Mouse (Mus musculus) heart, postnatal 10 days (tissue): ENCODE measurements around the gene Opcml. TPM values are rescaled to one million over a fixed set of nuclear protein-coding genes. Genes with fewer than 3 reads are reported as not detected.
A peak's percentile ranks its signal among the peaks of the same experiment; 100 is the strongest.

Experiments used
- DNase-seq, 2 experiments: peaks; one replicate each; pipeline ENCODE4 v3.0.0; 2021
- intact Hi-C: fragments of 180-260 bp; cut with DNase I; formaldehyde crosslinking; loops from one replicate; pipeline ENCODE4 v1.15.1; 2025
- total RNA-seq, 2 experiments: library from RNA; stranded (reverse); gene quantifications; 2 replicates each; pipeline ENCODE4 v1.2.3; 2021

Opcml gene
- total RNA-seq, 2 experiments from 2014 or later, result 1.1 to 1.7 TPM

- intact Hi-C loops, result no loop called here
- DNase-seq, result no peak
Measured at GRCm38 (mm10) chr9:28686942-28687611, 896.5 kb downstream of the Opcml start.

GRCm38 (mm10) chr9:28690134-28690533 lies 899.6 kb downstream of the Opcml start:
- intact Hi-C loops, result no loop called here
- no peak for DNase-seq

GRCm38 (mm10) chr9:28705796-28706195 lies 915.2 kb downstream of the Opcml start:
- no peak for DNase-seq
- intact Hi-C loops, result no loop called here

GRCm38 (mm10) chr9:28714544-28714943 lies 924.0 kb downstream of the Opcml start:
- DNase-seq, result no peak

GRCm38 (mm10) chr9:28720186-28720585 lies 929.6 kb downstream of the Opcml start:
- intact Hi-C loops, result no loop called here
- no peak for DNase-seq

More at GRCm38 (mm10) chr9:28714544-28714943, 924.0 kb downstream of the Opcml start:
- intact Hi-C loops, result no loop called here

GRCm38 (mm10) chr9:28731811-28732602 lies 941.4 kb downstream of the Opcml start:
- DNase-seq, result no peak
- intact Hi-C loops, result no loop called here

- intact Hi-C loops, result no loop called here
- DNase-seq, result no peak
Measured at GRCm38 (mm10) chr9:28737955-28738354, 947.4 kb downstream of the Opcml start.

GRCm38 (mm10) chr9:28738451-28738860 lies 947.9 kb downstream of the Opcml start:
- intact Hi-C loops, result no loop called here
- DNase-seq, result no peak

GRCm38 (mm10) chr9:28744771-28745170 lies 954.2 kb downstream of the Opcml start:
- DNase-seq, result no peak

GRCm38 (mm10) chr9:28748902-28749301 lies 958.3 kb downstream of the Opcml start:
- DNase-seq, result no peak
- intact Hi-C loops, result no loop called here

More at GRCm38 (mm10) chr9:28744771-28745170, 954.2 kb downstream of the Opcml start:
- intact Hi-C loops, result no loop called here

GRCm38 (mm10) chr9:28752908-28753307 lies 962.3 kb downstream of the Opcml start:
- no peak for DNase-seq
- intact Hi-C loops, result no loop called here

GRCm38 (mm10) chr9:28756841-28757451 lies 966.4 kb downstream of the Opcml start:
- intact Hi-C loops, result no loop called here
- no peak for DNase-seq

- no peak for DNase-seq
- intact Hi-C loops, result no loop called here
Measured at GRCm38 (mm10) chr9:28761460-28761859, 970.9 kb downstream of the Opcml start.

- intact Hi-C loops, result no loop called here
- DNase-seq, result no peak
Measured at GRCm38 (mm10) chr9:28764149-28764548, 973.6 kb downstream of the Opcml start.

- intact Hi-C loops, result no loop called here
- DNase-seq, result no peak
Measured at GRCm38 (mm10) chr9:28776517-28777503, 986.2 kb downstream of the Opcml start.

- DNase-seq, result no peak
- intact Hi-C loops, result no loop called here
Measured at GRCm38 (mm10) chr9:28783834-28784233, 993.3 kb downstream of the Opcml start.

GRCm38 (mm10) chr9:28789439-28789838 lies 998.9 kb downstream of the Opcml start:
- DNase-seq, result no peak
- intact Hi-C loops, result no loop called here

GRCm38 (mm10) chr9:28800100-28800499 lies 1009.5 kb downstream of the Opcml start:
- no peak for DNase-seq
- intact Hi-C loops, result no loop called here

GRCm38 (mm10) chr9:28806666-28807065 lies 1016.1 kb downstream of the Opcml start:
- DNase-seq, result peak; percentile 29 to 30
- intact Hi-C loops, result no loop called here

GRCm38 (mm10) chr9:28822060-28822459 lies 1031.5 kb downstream of the Opcml start:
- no peak for DNase-seq
- intact Hi-C loops, result no loop called here
